Mouse (Mus musculus): ENCODE measurements around the gene Nfib. TPM values are rescaled to one million over a fixed set of nuclear protein-coding genes. Genes with fewer than 3 reads are reported as not detected.
A peak's percentile ranks its signal among the peaks of the same experiment; 100 is the strongest.

Nfib gene
- polyA plus RNA-seq, 1 experiment from 2014 or later, result 204 TPM

GRCm38 (mm10) chr4:82303362-82303900 is 402.1 kb downstream of the Nfib start:
- Histone ChIP-seq H3K27me3 (no peaks in the 10 kb centered on the region), H3K36me3 (ENCODE audit: poor library complexity, severe bottlenecking) (peaks cover 25% of the 10 kb centered on the region), H3K9ac (no peak overlapping the region), H3K4me3 (no peak overlapping the region), H3K9me3 (replicated peaks) (no peaks in the 10 kb centered on the region), H3K4me1 (peaks cover 56% of the 10 kb centered on the region), H3K27ac (peak overlapping the region; percentile 93), H3K4me2 (peak overlapping the region; percentile 14; the same call in 1 of the 2 replicates)
- ATAC-seq, result no peak
- WGBS, result 27% methylated on average over 3 of the region's 3 CpGs

- peak overlapping the region; percentile 6; the same call in 1 of the 2 replicates for H3K27ac ChIP-seq
- peaks cover 56% of the 10 kb centered on the region for H3K4me1 ChIP-seq
- no peak for ATAC-seq
- H3K9ac ChIP-seq, result no peak overlapping the region
- H3K36me3 ChIP-seq (ENCODE audit: poor library complexity, severe bottlenecking), result peaks cover 19% of the 10 kb centered on the region
- H3K4me3 ChIP-seq, result no peak overlapping the region
- no peak overlapping the region for H3K4me2 ChIP-seq
- no peaks in the 10 kb centered on the region for H3K27me3 ChIP-seq
- WGBS, result 46% methylated on average over 6 of the region's 6 CpGs
- H3K9me3 ChIP-seq (replicated peaks), result no peaks in the 10 kb centered on the region
Measured at GRCm38 (mm10) chr4:82302901-82303300, 402.6 kb downstream of the Nfib start.

GRCm38 (mm10) chr4:82298606-82299005 is 406.9 kb downstream of the Nfib start:
- Histone ChIP-seq H3K27me3 (no peaks in the 10 kb centered on the region), H3K4me3 (no peak overlapping the region), H3K27ac (no peak overlapping the region), H3K9me3 (replicated peaks) (no peaks in the 10 kb centered on the region), H3K9ac (no peak overlapping the region), H3K36me3 (ENCODE audit: poor library complexity, severe bottlenecking) (0 out of 2 replicates have a peak, but pooled peaks cover 15% of the 10 kb centered on the region), H3K4me1 (peaks cover 28% of the 10 kb centered on the region), H3K4me2 (no peak overlapping the region)
- ATAC-seq, result no peak
- WGBS, result 95% methylated on average over 1 of the region's 1 CpGs

GRCm38 (mm10) chr4:82297562-82297961 is 408.0 kb downstream of the Nfib start:
- no peak overlapping the region for H3K4me3 ChIP-seq
- no peak overlapping the region for H3K9ac ChIP-seq
- peaks cover 22% of the 10 kb centered on the region for H3K4me1 ChIP-seq
- no peak overlapping the region for H3K27ac ChIP-seq
- H3K27me3 ChIP-seq, result no peaks in the 10 kb centered on the region
- ATAC-seq, result no peak
- WGBS, result 66% methylated on average over 2 of the region's 2 CpGs
- peaks cover 23% of the 10 kb centered on the region; the same call in 1 of the 2 replicates for H3K36me3 ChIP-seq (ENCODE audit: poor library complexity, severe bottlenecking)
- H3K9me3 ChIP-seq (replicated peaks), result no peaks in the 10 kb centered on the region
- H3K4me2 ChIP-seq, result no peak overlapping the region

GRCm38 (mm10) chr4:82294066-82294465 is 411.5 kb downstream of the Nfib start:
- Histone ChIP-seq H3K9me3 (replicated peaks) (no peaks in the 10 kb centered on the region), H3K27ac (no peak overlapping the region), H3K36me3 (ENCODE audit: poor library complexity, severe bottlenecking) (peaks cover 16% of the 10 kb centered on the region; the same call in 1 of the 2 replicates), H3K27me3 (no peaks in the 10 kb centered on the region), H3K9ac (no peak overlapping the region), H3K4me2 (no peak overlapping the region), H3K4me3 (no peak overlapping the region), H3K4me1 (peaks cover 14% of the 10 kb centered on the region)
- no peak for ATAC-seq
- 56% methylated on average over 1 of the region's 1 CpGs for WGBS

- no peaks in the 10 kb centered on the region for H3K27me3 ChIP-seq
- no peaks in the 10 kb centered on the region for H3K9me3 ChIP-seq (replicated peaks)
- H3K4me1 ChIP-seq, result peaks cover 14% of the 10 kb centered on the region
- no peak for ATAC-seq
- 53% methylated on average over 4 of the region's 4 CpGs for WGBS
- H3K27ac ChIP-seq, result no peak overlapping the region
- H3K4me3 ChIP-seq, result no peak overlapping the region
- H3K4me2 ChIP-seq, result no peak overlapping the region
- peaks cover 13% of the 10 kb centered on the region; the same call in 1 of the 2 replicates for H3K36me3 ChIP-seq (ENCODE audit: poor library complexity, severe bottlenecking)
- no peak overlapping the region for H3K9ac ChIP-seq
Measured at GRCm38 (mm10) chr4:82291174-82291847, 414.2 kb downstream of the Nfib start.

GRCm38 (mm10) chr4:82290623-82291022 is 414.9 kb downstream of the Nfib start:
- no peaks in the 10 kb centered on the region for H3K27me3 ChIP-seq
- no peak overlapping the region for H3K9ac ChIP-seq
- H3K9me3 ChIP-seq (replicated peaks), result no peaks in the 10 kb centered on the region
- H3K4me3 ChIP-seq, result no peak overlapping the region
- peaks cover 14% of the 10 kb centered on the region for H3K4me1 ChIP-seq
- no peak overlapping the region for H3K27ac ChIP-seq
- WGBS, result 71% methylated on average over 9 of the region's 9 CpGs
- H3K36me3 ChIP-seq (ENCODE audit: poor library complexity, severe bottlenecking), result peaks cover 16% of the 10 kb centered on the region; the same call in 1 of the 2 replicates
- H3K4me2 ChIP-seq, result no peak overlapping the region
- no peak for ATAC-seq

- WGBS, result 73% methylated on average over 7 of the region's 7 CpGs
- Histone ChIP-seq H3K27ac (no peak overlapping the region), H3K4me3 (no peak overlapping the region), H3K4me1 (peaks cover 14% of the 10 kb centered on the region), H3K36me3 (ENCODE audit: poor library complexity, severe bottlenecking) (peaks cover 16% of the 10 kb centered on the region; the same call in 1 of the 2 replicates), H3K27me3 (no peaks in the 10 kb centered on the region), H3K4me2 (no peak overlapping the region), H3K9me3 (replicated peaks) (no peaks in the 10 kb centered on the region), H3K9ac (no peak overlapping the region)
- no peak for ATAC-seq
Measured at GRCm38 (mm10) chr4:82289596-82289995, 416.0 kb downstream of the Nfib start.

GRCm38 (mm10) chr4:82288138-82288537 is 417.4 kb downstream of the Nfib start:
- Histone ChIP-seq H3K36me3 (ENCODE audit: poor library complexity, severe bottlenecking) (peaks cover 11% of the 10 kb centered on the region; the same call in 1 of the 2 replicates), H3K9ac (no peak overlapping the region), H3K4me3 (no peak overlapping the region), H3K4me2 (no peak overlapping the region), H3K27ac (no peak overlapping the region), H3K9me3 (replicated peaks) (no peaks in the 10 kb centered on the region), H3K4me1 (peaks cover 4% of the 10 kb centered on the region), H3K27me3 (no peaks in the 10 kb centered on the region)
- peak; percentile 19; the same call in 1 of the 2 replicates for ATAC-seq
- 83% methylated on average over 2 of the region's 2 CpGs for WGBS

GRCm38 (mm10) chr4:82287454-82287853 is 418.1 kb downstream of the Nfib start:
- H3K9me3 ChIP-seq (replicated peaks), result no peaks in the 10 kb centered on the region
- H3K9ac ChIP-seq, result no peak overlapping the region
- H3K4me2 ChIP-seq, result no peak overlapping the region
- H3K4me3 ChIP-seq, result no peak overlapping the region
- no peak overlapping the region for H3K27ac ChIP-seq
- no peaks in the 10 kb centered on the region for H3K27me3 ChIP-seq
- H3K36me3 ChIP-seq (ENCODE audit: poor library complexity, severe bottlenecking), result 0 out of 2 replicates have a peak, but pooled peaks cover 7% of the 10 kb centered on the region
- peaks cover 4% of the 10 kb centered on the region; the same call in 1 of the 2 replicates for H3K4me1 ChIP-seq
- 91% methylated on average over 2 of the region's 2 CpGs for WGBS
- 0 out of 2 replicates have a peak, but pooled peaks have one; percentile 25 for ATAC-seq

- no peaks in the 10 kb centered on the region for H3K9me3 ChIP-seq (replicated peaks)
- H3K4me2 ChIP-seq, result no peak overlapping the region
- H3K36me3 ChIP-seq (ENCODE audit: poor library complexity, severe bottlenecking), result 0 out of 2 replicates have a peak, but pooled peaks cover 7% of the 10 kb centered on the region
- H3K4me3 ChIP-seq, result no peak overlapping the region
- WGBS, result 95% methylated on average over 2 of the region's 2 CpGs
- peaks cover 3% of the 10 kb centered on the region; the same call in 1 of the 2 replicates for H3K4me1 ChIP-seq
- H3K27ac ChIP-seq, result no peak overlapping the region
- 0 out of 2 replicates have a peak, but pooled peaks have one; percentile 23 for ATAC-seq
- H3K9ac ChIP-seq, result no peak overlapping the region
- H3K27me3 ChIP-seq, result no peaks in the 10 kb centered on the region
Measured at GRCm38 (mm10) chr4:82286931-82287330, 418.6 kb downstream of the Nfib start.

- H3K36me3 ChIP-seq (ENCODE audit: poor library complexity, severe bottlenecking), result 0 out of 2 replicates have a peak, but pooled peaks cover 5% of the 10 kb centered on the region
- no peak overlapping the region for H3K4me2 ChIP-seq
- ATAC-seq, result no peak
- no peak overlapping the region for H3K4me3 ChIP-seq
- no peak overlapping the region for H3K27ac ChIP-seq
- H3K27me3 ChIP-seq, result no peaks in the 10 kb centered on the region
- no peaks in the 10 kb centered on the region for H3K9me3 ChIP-seq (replicated peaks)
- no peaks in the 10 kb centered on the region for H3K4me1 ChIP-seq
- no peak overlapping the region for H3K9ac ChIP-seq
- WGBS, result 88% methylated on average over 6 of the region's 6 CpGs
Measured at GRCm38 (mm10) chr4:82283536-82283935, 422.0 kb downstream of the Nfib start.
